Mouse (Mus musculus) ovary, postnatal 14 days (tissue): ENCODE measurements around the gene Tmem136.
"Not testable (repeated sequence)": the region's sequence is repeated elsewhere in the genome, so short reads cannot be mapped to it uniquely, and the experiment has no call there.

Experiments
- DNase-seq: peaks from one replicate; pipeline ENCODE4 v3.0.0; 2022; ENCODE audit warnings: low spot score

Gene Tmem136

GRCm38 (mm10) chr9:43116134-43116996, at the start of gene Tmem136:
Tmem136 (minus strand) TSS chr9:43116570.
- peak; percentile 47 for DNase-seq

- no peak for DNase-seq
These were observed 39.6 kb upstream of the Tmem136 start for GRCm38 (mm10) chr9:43155960-43156359.

GRCm38 (mm10) chr9:43151779-43152178, 35.4 kb upstream of the Tmem136 start:
- no peak for DNase-seq

- DNase-seq, result no peak
These were observed 34.6 kb upstream of the Tmem136 start for GRCm38 (mm10) chr9:43150957-43151356.

GRCm38 (mm10) chr9:43150075-43150474, 33.7 kb upstream of the Tmem136 start:
- DNase-seq, result peak; percentile 13

GRCm38 (mm10) chr9:43149498-43149897, 33.1 kb upstream of the Tmem136 start:
- no peak for DNase-seq

GRCm38 (mm10) chr9:43145196-43145595, 28.8 kb upstream of the Tmem136 start:
- DNase-seq, result no peak

GRCm38 (mm10) chr9:43144206-43144810, 27.9 kb upstream of the Tmem136 start:
- no peak for DNase-seq

GRCm38 (mm10) chr9:43141839-43142238, 25.5 kb upstream of the Tmem136 start:
- peak; percentile 71 for DNase-seq

GRCm38 (mm10) chr9:43133525-43133924, 17.2 kb upstream of the Tmem136 start:
- no peak for DNase-seq

- no peak for DNase-seq
These were observed 16.0 kb upstream of the Tmem136 start for GRCm38 (mm10) chr9:43132380-43132779.

- DNase-seq, result no peak
These were observed 15.6 kb upstream of the Tmem136 start for GRCm38 (mm10) chr9:43131940-43132339.

- DNase-seq, result no peak
These were observed 14.3 kb upstream of the Tmem136 start for GRCm38 (mm10) chr9:43130684-43131083.

- DNase-seq, result peak; percentile 42
These were observed 10.9 kb upstream of the Tmem136 start for GRCm38 (mm10) chr9:43127101-43127787.

GRCm38 (mm10) chr9:43122379-43122778, 6.0 kb upstream of the Tmem136 start:
- DNase-seq, result no peak

- not testable (repeated sequence) for DNase-seq
These were observed 5.6 kb upstream of the Tmem136 start for GRCm38 (mm10) chr9:43121948-43122347.

GRCm38 (mm10) chr9:43116997-43117336, 597 bp upstream of the Tmem136 start:
- DNase-seq, result no peak

GRCm38 (mm10) chr9:43115431-43116133, 788 bp downstream of the Tmem136 start:
- DNase-seq, result no peak

GRCm38 (mm10) chr9:43114833-43115232, 1.5 kb downstream of the Tmem136 start:
- no peak for DNase-seq

GRCm38 (mm10) chr9:43110286-43110980, 5.9 kb downstream of the Tmem136 start:
- DNase-seq, result no peak

GRCm38 (mm10) chr9:43109125-43109524, 7.2 kb downstream of the Tmem136 start:
- no peak for DNase-seq

GRCm38 (mm10) chr9:43108721-43109120, 7.6 kb downstream of the Tmem136 start:
- no peak for DNase-seq
